Mouse (Mus musculus) midbrain, embryonic 16.5 days (tissue): ENCODE data around the gene Mia3. TPM values are rescaled to one million over a fixed set of nuclear protein-coding genes. Genes with fewer than 3 reads are reported as not detected.
"Not testable (repeated sequence)": the region's sequence is repeated elsewhere in the genome, so short reads cannot be mapped to it uniquely, and the experiment has no call there.

ENCODE experiments used
- ATAC-seq: fragments of 200-750 bp; cut with Nextera tagmentation; 2 replicates; pipeline ENCODE4 v1.8.0; 2017; ENCODE audit warnings: moderate TSS enrichment
- H3K27ac ChIP-seq: fragments of 300-500 bp; sonication (generic); 2 replicates; pipeline ENCODE4 v1.5.1; 2014; ENCODE audit warnings: mild to moderate bottlenecking, low read length, mixed read lengths
- H3K27me3 ChIP-seq: fragments of 300-500 bp; sonication (generic); 2 replicates; pipeline ENCODE4 v1.6.1; 2014; ENCODE audit warnings: low read depth, low read length, mixed read lengths; ENCODE audit not compliant: control insufficient read depth, insufficient read depth
- H3K36me3 ChIP-seq: fragments of 300-500 bp; sonication (generic); 2 replicates; pipeline ENCODE4 v1.6.1; 2014; ENCODE audit warnings: mild to moderate bottlenecking, low read length, moderate library complexity, mixed read lengths; ENCODE audit not compliant: control insufficient read depth, insufficient read depth
- H3K4me1 ChIP-seq: fragments of 300-500 bp; sonication (generic); 2 replicates; pipeline ENCODE4 v1.6.1; 2014; ENCODE audit warnings: mild to moderate bottlenecking, low read length, mixed read lengths; ENCODE audit not compliant: control insufficient read depth, insufficient read depth
- H3K4me2 ChIP-seq: fragments of 300-500 bp; sonication (generic); 2 replicates; pipeline ENCODE4 v1.6.1; 2014; ENCODE audit warnings: mild to moderate bottlenecking, low read length, mixed read lengths
- H3K4me3 ChIP-seq: fragments of 300-500 bp; sonication (generic); 2 replicates; pipeline ENCODE4 v1.5.1; 2014; ENCODE audit warnings: low read depth, mild to moderate bottlenecking, low read length, moderate library complexity, mixed read lengths
- H3K9ac ChIP-seq: fragments of 300-500 bp; sonication (generic); 2 replicates; pipeline ENCODE4 v1.6.1; 2014; ENCODE audit warnings: low read depth, low read length, mixed read lengths
- H3K9me3 ChIP-seq: fragments of 300-500 bp; sonication (generic); replicated peaks from 2 replicates; pipeline ENCODE4 v1.6.1; 2014; ENCODE audit warnings: mild to moderate bottlenecking, low read length, mixed read lengths; ENCODE audit not compliant: control insufficient read depth, poor library complexity, severe bottlenecking
- WGBS: fragments of 180-500 bp; shearing (Covaris S2); extraction: QIAGEN DNeasy Blood & Tissue Kit; methylation state at CpG from one replicate; pipeline ENCODE4 v1.1.7; 2014; 5-methylcytosine and 5-hydroxymethylcytosine counted together
- polyA plus RNA-seq: library from polyadenylated mRNA; unstranded; fragments of >200 nt; fragmentation: Nextera tagmentation; extraction: Ambion mirVana; gene quantifications from 2 replicates; pipeline ENCODE4 v1.2.1, GENCODE M21; 2015

Mia3 gene
- polyA plus RNA-seq, 1 experiment from 2014 or later: 116 TPM

DNA sequence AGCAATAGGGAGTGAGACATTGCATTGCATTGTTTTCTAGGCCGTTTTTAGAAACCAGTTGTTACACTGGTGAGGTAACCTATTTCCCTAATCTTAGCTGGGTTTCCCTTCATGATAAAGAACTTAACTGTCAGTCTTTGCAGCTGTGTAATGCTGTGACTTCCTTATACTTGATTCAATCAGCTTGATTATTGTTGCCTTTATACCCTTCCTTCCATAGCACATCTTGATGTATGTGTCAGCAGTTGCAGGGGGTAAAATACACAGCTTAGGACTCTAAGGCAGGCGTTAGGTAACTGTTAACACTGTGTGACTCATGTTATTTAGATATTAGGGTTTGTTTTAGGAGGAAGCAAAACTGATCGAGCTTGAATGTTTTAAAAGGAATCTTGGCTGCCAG, 48.6 kb downstream of the Mia3 start:
- Histone ChIP-seq H3K27me3 (no peaks in the 10 kb centered on the region), H3K9me3 (no peaks in the 10 kb centered on the region), H3K36me3 (peaks cover 23% of the 10 kb centered on the region), H3K27ac (no peak overlapping the region), H3K4me2 (no peak overlapping the region), H3K4me3 (no peak overlapping the region), H3K9ac (no peak overlapping the region), H3K4me1 (no peaks in the 10 kb centered on the region)
- no peak for ATAC-seq
- 80% methylated on average over 3 of the region's 3 CpGs for WGBS

DNA sequence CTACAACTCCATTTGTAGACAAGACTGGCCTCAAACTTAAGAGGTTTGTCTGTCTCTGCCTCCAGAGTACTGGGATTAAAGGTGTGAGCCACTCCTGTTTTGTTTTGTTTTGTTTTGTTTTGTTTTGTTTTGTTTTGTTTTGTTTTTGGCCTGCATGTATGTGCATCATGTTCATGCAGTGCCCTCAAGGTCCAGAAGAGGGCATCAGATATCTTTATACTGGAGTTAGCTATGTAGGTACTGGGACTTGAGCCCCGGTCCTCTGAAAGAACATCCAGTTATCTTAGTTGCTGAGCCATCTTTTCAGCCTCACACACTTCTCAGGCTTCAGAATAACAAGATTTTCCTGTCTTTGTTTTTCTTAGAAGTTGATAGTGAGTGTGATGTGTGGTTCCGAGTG, 53.6 kb downstream of the Mia3 start:
- Histone ChIP-seq H3K27me3 (no peaks in the 10 kb centered on the region), H3K4me1 (no peaks in the 10 kb centered on the region), H3K4me2 (no peak overlapping the region), H3K9me3 (no peaks in the 10 kb centered on the region), H3K4me3 (no peak overlapping the region), H3K36me3 (peaks cover 32% of the 10 kb centered on the region), H3K27ac (no peak overlapping the region), H3K9ac (no peak overlapping the region)
- ATAC-seq: no peak
- WGBS: 94% methylated on average over 2 of the region's 2 CpGs

DNA sequence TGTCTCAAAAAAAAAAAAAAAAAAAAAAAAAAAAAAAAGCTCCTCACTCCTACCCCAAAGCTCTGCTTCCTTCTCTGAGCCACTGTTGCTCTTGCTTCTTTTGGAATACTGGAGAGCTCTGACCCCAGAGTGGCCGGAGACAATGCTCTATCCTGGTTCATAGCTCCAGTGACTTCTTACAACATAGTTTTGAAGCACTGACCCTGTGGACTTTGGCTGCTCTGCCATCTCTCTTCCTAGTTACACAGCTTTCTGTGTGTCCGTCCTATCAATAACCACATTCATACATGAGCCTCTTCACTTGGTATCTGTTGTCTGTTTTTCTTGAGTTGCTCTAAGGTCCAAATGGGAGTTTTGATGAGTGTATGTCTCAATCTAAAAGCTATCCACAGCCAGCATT, 57.3 kb downstream of the Mia3 start:
- Histone ChIP-seq H3K27me3 (no peaks in the 10 kb centered on the region), H3K4me3 (no peak overlapping the region), H3K36me3 (peaks cover 26% of the 10 kb centered on the region), H3K9ac (no peak overlapping the region), H3K4me2 (no peak overlapping the region), H3K4me1 (no peaks in the 10 kb centered on the region), H3K9me3 (no peaks in the 10 kb centered on the region), H3K27ac (no peak overlapping the region)
- 92% methylated on average over 2 of the region's 2 CpGs for WGBS
- no peak for ATAC-seq

DNA sequence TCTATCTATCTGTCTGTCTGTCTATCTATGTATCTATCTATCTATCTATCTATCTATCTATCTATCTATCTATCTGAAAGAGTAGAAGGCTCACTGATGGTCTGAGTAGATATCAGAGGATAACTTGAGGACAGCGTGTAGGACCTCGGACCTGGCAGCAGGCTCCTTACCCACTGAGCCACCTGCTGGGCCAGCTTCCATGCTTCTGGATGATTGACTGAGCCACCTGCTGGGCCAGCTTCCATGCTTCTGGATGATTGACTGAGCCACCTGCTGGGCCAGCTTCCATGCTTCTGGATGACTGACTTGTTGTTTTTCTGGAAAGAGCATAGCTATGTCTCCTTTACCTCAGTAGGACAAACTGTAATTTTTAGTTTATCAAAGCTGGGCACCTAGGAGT, 59.8 kb downstream of the Mia3 start:
- H3K9me3 ChIP-seq, H3K4me1 ChIP-seq, H3K9ac ChIP-seq, H3K4me2 ChIP-seq, ATAC-seq, H3K4me3 ChIP-seq, H3K27ac ChIP-seq, H3K27me3 ChIP-seq: not testable (repeated sequence)
- peaks cover 16% of the 10 kb centered on the region for H3K36me3 ChIP-seq
- 75% methylated on average over 2 of the region's 2 CpGs for WGBS

DNA sequence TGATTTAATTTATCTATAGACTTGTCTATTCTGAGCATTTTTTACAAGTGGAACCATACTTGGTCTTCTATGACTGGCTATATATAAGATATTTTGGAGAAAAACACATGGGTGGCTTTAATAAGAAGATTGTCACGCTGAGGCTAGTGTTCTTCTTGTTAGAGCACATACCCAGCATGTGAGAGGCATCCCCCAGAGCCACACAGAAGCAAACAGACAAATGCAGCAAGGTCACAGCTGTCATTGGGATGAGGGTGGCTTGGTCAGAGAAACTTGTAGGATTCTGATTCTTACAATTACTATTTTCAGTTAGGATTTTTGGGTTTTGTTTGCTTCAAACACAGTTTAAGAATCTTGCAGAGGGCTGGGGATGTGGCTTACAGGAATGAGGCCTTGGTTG, 60.9 kb downstream of the Mia3 start:
- Histone ChIP-seq H3K4me1 (no peaks in the 10 kb centered on the region), H3K4me3 (no peak overlapping the region), H3K27ac (no peak overlapping the region), H3K27me3 (no peaks in the 10 kb centered on the region), H3K36me3 (0 out of 2 replicates have a peak, but pooled peaks cover 9% of the 10 kb centered on the region), H3K9me3 (no peaks in the 10 kb centered on the region), H3K4me2 (no peak overlapping the region), H3K9ac (no peak overlapping the region)
- 88% methylated on average over 1 of the region's 1 CpGs for WGBS
- ATAC-seq: no peak

DNA sequence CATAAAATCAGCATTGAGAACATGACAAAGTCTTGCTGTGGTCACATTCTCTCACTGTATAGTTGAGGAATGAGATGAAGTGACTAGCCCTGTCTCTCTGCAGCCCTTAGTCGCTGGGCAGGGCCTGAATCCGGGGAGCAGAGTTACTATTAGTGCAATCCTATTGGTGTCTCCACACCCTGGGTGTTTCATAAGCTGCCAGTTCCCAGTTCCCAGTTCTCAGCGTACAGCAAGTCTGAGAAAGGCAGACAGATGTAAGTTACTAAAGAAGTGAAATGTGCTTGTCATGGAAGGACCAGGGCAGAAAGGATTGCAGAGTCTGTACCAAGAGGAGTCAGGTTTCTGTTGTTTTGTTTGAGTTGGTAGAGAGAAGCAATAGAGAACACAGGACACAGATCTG, 61.8 kb downstream of the Mia3 start:
- 79% methylated on average over 3 of the region's 3 CpGs for WGBS
- Histone ChIP-seq H3K4me2 (no peak overlapping the region), H3K4me3 (no peak overlapping the region), H3K4me1 (no peaks in the 10 kb centered on the region), H3K36me3 (0 out of 2 replicates have a peak, but pooled peaks cover 9% of the 10 kb centered on the region), H3K27ac (no peak overlapping the region), H3K27me3 (no peaks in the 10 kb centered on the region), H3K9ac (no peak overlapping the region), H3K9me3 (no peaks in the 10 kb centered on the region)
- no peak for ATAC-seq

DNA sequence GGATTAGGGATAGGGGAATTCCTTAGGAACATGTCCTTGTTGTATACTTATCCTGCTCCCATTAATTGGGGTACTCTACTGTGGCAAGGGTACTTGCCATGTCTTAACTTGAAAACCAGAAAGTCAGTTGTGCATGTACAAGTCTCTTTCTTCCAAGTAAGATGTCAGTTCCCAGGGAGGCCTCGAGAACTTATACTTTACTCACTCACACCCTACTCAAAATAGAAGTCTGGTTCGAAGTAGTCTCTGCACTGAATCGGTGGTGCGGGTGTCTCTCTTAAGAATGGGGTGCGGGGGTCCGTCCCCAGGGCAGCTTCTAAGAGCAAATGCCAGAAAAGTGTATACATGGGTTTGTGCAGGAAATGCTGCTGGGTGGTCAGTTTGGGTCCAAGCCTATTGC, 70.2 kb downstream of the Mia3 start:
- Histone ChIP-seq H3K4me1 (no peaks in the 10 kb centered on the region), H3K4me2 (no peak overlapping the region), H3K9ac (no peak overlapping the region), H3K27me3 (no peaks in the 10 kb centered on the region), H3K36me3 (no peaks in the 10 kb centered on the region), H3K27ac (no peak overlapping the region), H3K9me3 (no peaks in the 10 kb centered on the region), H3K4me3 (no peak overlapping the region)
- ATAC-seq: no peak
- WGBS: 88% methylated on average over 6 of the region's 6 CpGs

DNA sequence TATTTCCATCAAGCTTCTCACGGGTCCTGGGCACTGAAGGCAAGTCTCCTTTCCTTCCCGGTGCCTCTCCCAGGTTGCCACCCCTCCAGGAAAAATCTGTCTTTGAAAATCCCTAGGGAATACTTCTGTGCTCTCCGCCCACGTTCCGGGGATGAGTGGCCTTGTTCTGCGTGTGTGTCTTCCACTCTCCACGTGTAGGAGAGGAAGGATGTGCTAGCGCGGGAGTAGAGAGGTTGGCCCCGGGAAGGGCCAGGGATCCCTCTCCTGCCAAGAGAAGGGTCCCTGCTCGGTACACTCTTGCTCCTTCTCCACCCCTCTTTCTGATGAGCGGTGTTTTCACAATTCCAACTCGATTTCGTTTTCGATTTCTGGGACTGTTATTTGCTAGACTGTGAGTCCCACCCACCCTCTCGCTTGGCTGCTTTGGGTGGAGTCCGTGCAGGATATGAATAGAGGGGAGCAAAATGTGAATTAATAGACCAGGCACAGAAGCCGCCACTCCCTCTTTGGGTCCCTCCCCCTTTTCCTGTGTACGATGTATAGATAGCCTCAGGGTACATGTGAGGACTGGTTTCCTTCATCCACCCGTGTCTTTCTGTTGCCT, 71.4 kb downstream of the Mia3 start:
- Histone ChIP-seq H3K4me1 (no peaks in the 10 kb centered on the region), H3K36me3 (no peaks in the 10 kb centered on the region), H3K9ac (peak overlapping the region; percentile 42), H3K27me3 (no peaks in the 10 kb centered on the region), H3K4me2 (peak overlapping the region; percentile 55), H3K4me3 (peak overlapping the region; percentile 46), H3K9me3 (no peaks in the 10 kb centered on the region), H3K27ac (peak overlapping the region; percentile 12; the same call in 1 of the 2 replicates)
- ATAC-seq: 0 out of 2 replicates have a peak, but pooled peaks have one; percentile 19
- WGBS: under 1% methylated on average over 20 of the region's 20 CpGs

DNA sequence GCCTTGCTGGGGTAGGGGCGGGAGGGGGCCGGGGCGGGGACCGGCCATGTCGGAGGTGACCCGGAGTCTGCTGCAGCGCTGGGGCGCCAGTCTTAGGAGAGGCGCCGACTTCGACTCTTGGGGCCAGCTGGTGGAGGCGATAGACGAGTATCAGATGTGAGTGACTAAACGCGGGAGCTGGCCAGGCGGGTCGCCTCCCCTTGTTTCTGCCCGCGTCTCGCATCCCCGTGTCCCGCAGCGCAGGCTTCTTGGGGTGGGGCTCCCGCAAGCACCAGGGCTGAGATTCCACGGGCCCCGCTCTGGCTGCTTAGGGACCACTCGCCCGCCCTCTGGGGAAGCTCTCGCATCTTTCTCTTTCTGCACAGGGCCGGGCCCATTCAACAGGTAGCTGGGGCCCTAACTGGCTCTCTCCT, 71.9 kb downstream of the Mia3 start:
- no peaks in the 10 kb centered on the region for H3K36me3 ChIP-seq
- WGBS: under 1% methylated on average over 30 of the region's 30 CpGs
- peak overlapping the region; percentile 42 for H3K9ac ChIP-seq
- H3K4me2 ChIP-seq: peak overlapping the region; percentile 55
- H3K4me3 ChIP-seq: peak overlapping the region; percentile 46
- H3K27ac ChIP-seq: peak overlapping the region; percentile 12; the same call in 1 of the 2 replicates
- no peak; the same call in 1 of the 2 replicates for ATAC-seq
- H3K9me3 ChIP-seq: no peaks in the 10 kb centered on the region
- H3K27me3 ChIP-seq: no peaks in the 10 kb centered on the region
- no peaks in the 10 kb centered on the region for H3K4me1 ChIP-seq
